Mouse (Mus musculus) heart, adult 18-20 months (tissue): ENCODE measurements around the gene Gm28047. TPM values are rescaled to one million over a fixed set of nuclear protein-coding genes. Genes with fewer than 3 reads are reported as not detected.

Experiments used
- DNase-seq, 2 experiments: peaks; one replicate each; pipeline ENCODE4 v3.0.0; 2021 to 2022; ENCODE audit warnings: mixed read lengths in 1 of 2
- total RNA-seq, 2 experiments: library from RNA; stranded (reverse); gene quantifications; 2 replicates each; pipeline ENCODE4 v1.2.3; 2021

Gene Gm28047
- total RNA-seq, 2 experiments from 2014 or later, result 2.5 TPM; not detected in 1

DNA sequence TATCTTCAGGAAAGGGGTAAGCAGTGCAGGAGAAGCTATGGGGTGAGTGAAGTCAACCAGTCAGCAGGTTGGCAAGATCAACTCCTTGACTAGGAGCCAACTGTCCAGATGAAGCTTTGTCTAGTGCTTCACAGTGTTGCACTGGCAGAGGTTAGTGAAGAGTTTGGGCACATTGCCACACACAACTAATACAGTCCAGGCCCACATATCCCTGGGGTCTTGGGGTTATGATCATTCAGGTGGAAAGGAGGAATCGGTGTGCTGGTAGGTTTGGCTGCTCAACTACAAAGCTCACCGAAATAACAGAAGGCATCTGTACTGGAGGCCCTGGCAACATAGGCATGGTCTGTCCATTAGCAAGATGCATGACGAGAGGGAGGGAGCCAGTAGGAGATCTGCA, 77.4 kb downstream of the Gm28047 start:
- DNase-seq, result peak; percentile 59 to 68

DNA sequence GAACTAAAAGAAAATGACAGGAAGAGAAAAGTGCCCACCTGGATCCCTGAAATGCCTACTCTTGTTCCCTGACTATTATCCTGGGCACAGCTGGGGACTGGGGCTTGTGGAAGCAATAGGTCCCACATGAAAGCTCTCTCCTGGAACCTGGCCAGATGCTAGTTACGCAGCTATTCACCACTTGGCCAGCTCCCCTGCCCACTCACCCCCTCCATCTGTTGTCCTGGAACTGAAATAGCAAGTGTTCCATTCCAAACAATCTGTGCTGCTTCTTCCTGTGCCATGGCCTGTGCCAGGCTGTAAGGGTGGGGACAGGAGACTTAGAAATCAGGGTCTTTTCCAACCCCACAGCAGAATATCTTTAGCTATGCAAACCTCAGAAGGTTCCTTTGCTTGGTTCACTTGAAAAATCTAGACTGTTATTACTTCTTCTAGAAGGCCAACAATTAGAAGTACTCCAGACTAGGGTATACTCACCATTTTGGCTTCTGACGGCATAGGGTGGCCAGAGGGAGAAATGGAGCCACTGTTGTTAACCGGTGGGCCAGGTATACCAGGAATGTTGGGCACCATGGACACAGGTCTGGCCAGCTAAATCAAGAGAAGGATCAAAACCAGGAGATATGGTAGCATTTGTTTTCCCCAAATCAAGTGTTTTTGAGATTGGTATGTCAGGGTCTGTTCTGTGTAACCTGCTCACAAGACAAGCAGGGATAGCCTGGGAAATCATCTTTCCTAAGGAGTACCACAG, 78.0 kb downstream of the Gm28047 start:
- DNase-seq, result peak; percentile 81 to 82

DNA sequence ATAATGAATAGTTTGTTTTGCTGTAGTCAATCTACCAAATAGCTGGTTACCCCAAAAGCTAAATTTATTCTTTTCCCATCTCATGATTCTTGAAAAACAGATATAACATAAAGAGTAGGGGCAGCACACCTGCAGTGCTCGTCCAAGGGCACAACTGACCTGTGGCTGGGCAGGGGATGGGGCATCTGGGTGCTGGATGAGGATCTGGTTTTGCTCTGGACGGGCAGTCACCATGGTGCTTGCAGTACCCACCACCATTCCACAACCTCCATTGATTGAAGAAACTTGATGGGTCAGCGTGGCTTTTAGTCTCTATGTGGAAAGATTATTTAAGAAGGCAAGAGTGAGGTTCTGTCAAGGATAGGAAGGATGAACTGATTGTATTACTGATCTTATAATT, 78.6 kb downstream of the Gm28047 start:
- DNase-seq, result no peak

DNA sequence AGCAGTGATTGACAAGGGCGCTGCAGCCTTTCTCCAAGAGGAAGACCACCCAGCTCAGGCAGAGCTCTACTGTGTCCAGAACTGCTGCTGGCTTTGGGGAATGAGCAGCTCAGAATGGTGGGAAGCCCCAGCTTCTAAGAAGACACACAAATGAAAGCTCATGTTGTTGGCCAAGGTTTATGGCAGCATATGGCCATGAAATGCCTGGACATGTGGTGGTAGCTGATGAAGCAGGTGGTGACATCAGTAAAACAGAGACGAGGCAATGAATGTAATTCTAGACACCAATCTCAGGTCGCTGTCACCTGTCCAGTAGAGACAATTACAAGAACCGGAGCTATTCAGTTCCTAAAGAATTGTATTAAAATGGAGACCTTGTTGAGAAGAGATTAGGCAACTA, 80.1 kb downstream of the Gm28047 start:
- no peak for DNase-seq

DNA sequence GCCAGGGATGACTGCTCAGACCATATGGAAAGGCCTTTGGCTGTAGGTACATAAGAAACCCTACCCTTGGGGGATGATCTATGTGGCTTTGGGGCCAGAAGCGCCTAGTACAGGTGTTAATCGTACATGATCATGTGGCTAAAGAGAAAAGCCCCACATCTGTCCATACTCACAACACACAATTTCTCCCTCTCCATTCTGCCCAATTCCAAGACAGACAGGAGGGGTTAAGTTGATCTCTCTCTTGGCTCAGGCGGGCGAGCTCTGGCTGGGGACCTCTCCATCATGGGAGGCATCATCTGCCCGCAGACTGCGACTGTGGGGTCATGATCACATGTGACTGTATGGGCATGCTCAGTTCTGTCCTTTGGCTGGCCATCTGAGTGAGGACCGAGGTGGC, 90.9 kb downstream of the Gm28047 start:
- DNase-seq, result no peak

DNA sequence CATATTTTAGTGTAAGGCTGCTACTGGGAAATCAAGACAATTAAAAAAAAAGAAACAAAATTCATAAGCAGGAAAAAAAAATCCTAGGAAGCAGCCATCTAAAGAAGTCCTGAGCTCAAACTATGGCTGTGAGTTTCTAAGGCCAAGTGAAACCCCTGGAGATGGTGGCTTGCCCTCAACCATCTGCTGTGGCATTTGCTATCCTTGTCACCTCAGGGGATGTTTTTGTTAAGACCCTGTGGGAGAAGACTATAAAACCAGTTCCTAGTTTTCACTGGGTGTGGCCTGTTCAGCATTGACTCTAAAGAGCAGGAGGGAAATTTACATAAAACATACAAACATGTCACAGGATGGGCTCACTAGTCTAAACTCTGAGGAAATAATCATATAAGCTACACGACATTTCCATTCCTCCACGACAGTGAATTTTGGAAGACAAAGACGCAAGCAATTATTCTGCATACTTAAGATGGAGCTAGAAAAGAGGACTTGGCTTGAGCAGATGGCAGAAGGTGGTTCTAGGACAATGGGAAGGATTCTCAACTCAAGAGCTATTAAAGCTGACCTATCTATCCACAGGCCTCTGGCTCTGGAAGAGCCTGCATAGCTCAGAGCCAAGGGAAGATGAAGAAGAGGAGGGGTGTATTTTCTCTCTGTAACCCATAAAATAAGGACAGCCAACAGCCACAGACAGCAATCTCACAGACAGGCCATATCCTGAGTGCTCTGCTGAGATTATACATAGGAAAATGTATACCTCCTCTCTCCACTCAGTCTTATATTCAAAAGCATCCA, 92.6 kb downstream of the Gm28047 start:
- DNase-seq, result no peak

DNA sequence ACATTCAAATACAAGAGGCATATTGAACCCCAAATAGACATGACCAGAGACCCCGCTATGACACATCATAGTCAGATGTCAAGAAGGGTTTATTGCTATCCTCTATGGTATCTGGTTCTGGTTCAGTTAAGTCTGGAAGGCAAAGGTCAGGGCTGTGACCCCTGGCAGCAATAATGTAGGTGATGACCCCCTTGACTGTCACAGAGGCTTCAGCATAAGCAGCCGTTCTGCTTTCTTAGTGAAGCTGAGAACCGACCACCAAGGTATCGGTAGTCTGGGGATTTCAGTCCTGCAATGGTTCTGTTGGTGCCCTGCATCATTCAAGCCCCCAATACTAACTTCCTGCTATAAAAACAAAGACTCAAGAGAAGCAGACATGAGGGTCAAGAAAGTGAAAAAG, 93.3 kb downstream of the Gm28047 start:
- no peak for DNase-seq

DNA sequence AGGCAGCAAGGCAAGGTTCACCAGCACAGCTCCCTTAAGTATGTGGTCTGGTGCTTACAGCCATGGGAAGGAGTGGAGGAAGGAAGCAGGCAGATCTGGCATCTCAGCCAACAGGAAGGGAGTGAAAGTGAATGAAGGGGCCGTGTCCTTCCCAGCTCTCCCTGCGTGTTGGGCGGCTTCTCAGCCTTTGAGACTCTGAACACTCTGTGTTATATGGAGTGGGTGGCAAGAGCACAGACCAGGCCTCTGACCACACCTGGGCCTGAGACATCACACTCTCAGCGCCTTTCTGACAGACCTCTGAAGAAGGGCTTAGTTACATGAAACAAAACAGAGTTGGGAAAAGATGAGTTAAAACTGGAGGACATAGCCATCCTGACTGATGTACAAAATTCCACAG, 94.3 kb downstream of the Gm28047 start:
- no peak for DNase-seq

DNA sequence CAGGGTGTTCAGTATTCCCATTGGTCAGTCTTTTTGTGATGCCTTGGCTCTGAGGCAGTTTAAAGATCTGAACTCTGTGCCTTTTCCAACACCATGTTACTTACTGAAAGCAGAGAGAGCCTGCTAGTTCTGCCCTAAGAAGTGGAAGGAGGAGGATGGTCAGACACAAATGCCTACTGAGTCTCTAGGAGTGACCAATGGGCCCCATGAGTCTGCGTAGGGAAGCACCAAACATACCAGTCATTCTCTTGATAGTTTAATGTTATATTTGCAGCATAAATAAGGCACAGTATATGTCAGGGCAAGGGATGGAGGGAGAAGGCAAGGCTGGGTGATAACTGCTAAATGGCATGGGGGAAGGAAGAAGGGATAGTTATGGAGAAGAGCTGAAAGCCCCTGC, 96.5 kb downstream of the Gm28047 start:
- no peak for DNase-seq

DNA sequence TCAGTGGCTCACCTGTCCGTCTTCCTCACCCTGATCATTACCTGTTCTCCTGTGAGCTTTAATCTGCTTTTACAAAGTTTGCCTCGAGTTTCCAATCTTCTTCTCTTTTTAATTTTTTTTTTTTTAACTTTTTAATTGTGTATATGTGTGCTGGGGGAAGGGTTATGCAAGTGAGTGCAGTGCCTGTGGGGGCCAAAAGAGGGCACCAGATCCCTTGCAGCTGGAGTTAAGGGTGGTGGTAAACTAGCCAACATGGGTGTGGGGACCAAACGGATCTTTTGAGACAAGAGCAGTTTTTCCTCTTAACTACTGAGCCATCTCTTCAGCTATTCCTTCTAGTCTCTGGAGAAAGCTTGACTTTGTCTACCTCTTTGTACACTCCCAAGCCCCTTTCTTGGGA, 96.9 kb downstream of the Gm28047 start:
- DNase-seq, result no peak

DNA sequence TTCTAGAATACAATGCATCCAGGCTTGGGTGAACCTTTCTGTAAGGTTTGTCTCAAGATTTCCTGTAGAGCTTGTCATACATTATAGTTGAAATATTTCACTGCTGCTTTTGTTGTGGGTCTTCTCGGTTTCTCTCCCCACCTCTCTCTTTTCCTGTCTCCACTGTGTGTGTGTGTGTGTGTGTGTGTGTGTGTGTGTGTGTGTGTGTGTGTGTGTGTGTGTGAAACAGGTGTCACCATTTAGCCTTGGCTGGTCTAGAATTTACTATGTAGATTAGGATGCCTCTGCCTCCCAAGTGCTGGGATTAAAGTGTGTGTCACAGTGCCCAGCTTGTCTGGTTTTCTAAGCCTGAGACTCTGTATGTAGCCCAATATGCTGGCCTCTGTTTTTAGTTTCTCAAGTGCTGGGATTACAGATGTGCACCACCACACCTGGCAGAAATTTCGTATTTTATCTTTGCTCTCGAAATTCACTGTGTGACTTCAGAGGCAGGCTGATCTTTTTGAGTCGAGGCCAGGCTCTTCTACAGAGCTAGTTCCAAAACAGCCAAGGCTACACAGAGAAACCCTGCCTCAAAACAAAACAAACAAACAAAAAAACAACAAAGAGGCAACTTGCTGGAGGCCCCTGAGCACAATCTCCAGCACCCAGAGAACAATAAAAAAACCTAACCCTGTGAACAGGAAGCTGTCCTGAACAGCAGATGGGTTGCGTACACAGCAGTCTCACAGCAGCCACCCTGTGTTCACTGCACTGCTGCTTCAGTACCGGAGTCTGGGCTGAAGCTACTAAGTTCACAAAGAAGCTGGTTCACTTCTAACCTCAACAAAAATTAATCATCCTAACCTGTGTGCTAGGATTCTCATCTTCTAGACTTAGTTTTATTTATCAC, 98.5 kb downstream of the Gm28047 start:
- no peak for DNase-seq

DNA sequence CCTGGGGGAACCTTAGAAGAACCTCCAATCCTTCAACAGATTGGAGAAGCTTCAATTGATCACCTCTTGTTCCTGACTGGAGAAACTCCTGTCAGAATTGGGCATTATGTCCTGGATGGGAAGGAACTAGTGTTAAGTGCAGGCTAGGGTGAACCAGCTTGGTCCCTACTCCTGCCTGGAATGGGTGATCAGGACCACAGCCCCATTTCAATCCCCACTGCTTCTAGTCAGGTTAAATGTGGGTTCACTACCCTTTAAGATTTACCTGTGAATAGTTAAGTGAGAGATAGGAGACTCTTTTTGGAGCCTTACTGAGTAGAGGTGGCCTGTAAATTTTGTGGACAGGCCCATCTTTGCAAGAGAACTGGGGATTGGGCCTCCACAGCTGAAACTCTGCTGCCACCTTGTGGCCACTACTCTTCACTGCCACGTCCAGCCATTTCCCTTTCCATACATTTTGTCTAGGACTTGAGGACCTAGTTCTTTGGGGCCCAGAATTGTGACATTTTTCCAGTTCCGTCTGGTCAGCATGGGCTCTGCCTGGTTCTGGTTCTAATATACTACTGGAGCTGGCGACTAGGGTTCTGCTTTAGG, 99.9 kb downstream of the Gm28047 start, which contains the start of gene Npff:
TSS of gene Npff (minus strand) at position 51 of the 594 bp plus-strand sequence.
- DNase-seq, result peak; percentile 66 to 84

DNA sequence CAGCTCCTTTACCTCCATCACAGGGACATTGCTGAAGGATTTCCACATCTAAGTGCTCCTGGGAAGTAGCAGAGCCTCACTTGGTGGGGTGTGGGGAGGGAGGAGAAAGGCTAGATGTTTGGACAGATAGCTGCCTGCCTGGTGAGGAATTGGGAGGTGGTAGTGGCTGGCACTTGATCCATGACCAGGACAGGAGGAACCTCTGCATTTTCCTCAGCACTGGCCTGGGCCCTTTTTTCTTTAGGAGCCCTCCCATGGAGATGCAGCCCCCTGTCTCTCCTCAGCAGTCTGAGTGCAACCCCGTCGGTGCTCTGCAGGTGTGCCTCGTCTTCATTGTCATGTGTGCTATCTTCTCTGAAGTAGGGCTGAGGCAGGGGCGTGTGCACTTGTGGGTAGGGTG, 103.4 kb downstream of the Gm28047 start:
- no peak for DNase-seq

DNA sequence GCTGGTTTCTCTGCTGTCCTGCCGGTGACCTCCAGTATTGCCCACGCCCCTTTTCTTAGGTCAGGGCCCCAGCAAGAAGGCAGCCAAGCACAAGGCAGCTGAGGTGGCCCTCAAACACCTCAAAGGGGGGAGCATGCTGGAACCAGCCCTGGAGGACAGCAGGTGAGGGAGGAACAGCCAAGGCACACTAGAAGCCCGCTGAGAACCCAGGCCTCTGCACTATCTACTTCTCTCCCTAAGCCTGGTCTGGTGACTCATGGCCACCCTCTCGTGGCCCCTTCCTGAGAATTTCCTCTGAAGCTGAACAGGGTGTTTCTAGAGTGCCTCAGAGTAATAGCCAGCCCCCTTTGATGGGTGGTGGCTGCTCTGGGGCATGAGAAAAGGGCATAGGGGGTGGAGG, 104.5 kb downstream of the Gm28047 start:
- no peak for DNase-seq

DNA sequence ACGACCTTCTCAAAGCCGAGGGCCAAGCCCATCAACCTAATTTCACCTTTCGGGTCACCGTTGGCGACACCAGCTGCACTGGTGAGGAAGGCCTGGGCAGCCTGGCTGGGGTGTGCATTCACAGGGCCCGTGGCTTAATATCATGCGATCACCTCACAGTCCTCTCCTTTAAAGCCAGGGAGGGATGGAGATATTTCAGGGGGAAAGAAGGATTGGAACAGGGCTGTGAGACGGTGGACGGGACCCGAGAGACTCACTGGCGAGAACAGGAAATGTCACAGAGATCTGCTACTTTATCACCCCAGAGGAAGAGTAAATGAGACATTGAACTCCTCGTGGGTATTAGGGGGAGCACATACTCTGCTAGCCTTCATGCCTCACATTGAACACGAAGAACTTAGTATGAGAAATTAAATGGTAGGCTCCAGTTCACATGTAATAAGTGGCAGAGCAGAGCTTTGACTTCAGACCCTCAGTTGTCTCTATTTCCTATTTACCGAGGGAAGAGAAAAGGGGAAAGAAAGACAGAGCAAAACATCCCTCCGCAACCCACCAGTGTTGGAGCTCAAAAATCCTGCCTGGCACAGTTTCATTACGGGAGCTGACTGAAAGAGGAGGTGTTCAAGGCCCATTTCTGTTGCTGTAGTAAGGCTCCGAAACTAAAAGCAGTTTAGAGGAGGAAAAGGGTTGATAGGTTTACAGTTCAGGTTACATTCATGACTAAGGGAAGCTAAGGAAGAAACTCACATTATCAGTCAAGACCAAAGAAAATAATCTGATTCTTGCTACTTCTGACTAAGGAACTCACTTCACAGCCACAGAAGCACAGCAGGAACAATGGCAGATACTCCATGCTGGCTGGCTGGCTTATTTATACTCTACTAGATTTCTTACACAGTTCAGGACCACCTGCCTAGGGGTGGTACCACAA, 105.4 kb downstream of the Gm28047 start:
- no peak for DNase-seq

DNA sequence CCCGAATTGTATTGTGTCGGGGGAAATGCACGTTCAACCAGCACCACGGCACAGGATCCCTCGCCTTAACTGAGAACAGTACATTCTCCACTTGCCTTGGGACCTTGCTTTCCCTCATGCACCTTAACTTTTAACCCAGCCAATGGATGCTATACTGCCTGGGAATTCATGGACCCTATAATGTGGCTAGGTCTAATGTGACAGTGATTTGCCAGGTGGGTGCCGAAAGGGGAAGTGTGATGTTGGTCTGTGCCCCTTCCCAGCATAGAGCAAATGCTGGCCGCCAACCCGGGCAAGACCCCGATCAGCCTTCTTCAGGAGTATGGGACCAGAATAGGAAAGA, 106.0 kb downstream of the Gm28047 start:
- DNase-seq, result no peak

DNA sequence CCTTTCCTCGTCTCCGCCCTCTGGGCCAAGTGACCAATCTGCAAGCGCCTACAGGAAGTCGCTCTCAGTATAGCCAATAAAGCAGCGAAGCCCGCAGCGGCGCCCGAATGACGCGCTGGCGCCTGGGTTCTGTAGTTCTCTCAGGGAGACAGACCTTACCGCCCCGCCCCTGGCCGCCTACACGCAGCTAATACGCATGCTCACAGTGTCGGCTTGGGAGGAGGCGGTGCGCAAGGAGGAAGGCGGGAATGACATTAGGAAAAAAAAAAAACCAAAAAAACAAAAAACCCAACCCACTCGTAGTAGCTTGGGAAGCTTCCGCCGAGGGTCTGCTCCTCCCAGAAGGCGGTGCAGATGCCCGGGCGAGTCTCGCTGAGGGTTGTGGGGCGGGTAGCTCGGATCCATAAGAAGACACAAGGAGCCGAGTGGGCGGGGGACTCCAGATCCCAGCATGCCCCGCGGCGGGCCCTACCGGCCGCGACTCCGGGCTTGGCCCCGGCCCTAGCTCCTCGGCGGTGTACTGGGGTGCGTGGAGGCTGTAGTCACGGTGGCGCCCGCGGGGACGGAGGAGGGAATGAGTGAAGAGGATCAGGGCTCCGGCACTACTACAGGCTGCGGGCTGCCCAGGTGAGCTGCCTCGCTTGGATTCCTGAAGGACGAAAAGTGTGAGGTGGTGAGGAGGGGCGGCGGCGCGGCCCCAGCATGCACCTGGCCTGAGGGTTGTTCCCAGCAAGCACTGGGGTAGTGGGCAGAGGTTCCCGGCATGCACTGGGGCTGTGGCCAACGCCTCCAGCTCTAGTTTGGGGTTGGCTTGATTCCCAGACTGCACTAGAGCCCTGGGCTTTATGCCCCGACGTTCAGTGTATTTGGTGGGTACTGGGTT, 106.7 kb downstream of the Gm28047 start, which contains the start of gene Tarbp2:
TSS of gene Tarbp2 (plus strand) at position 217 of the 883 bp plus-strand sequence.
- peak; percentile 100 for DNase-seq

DNA sequence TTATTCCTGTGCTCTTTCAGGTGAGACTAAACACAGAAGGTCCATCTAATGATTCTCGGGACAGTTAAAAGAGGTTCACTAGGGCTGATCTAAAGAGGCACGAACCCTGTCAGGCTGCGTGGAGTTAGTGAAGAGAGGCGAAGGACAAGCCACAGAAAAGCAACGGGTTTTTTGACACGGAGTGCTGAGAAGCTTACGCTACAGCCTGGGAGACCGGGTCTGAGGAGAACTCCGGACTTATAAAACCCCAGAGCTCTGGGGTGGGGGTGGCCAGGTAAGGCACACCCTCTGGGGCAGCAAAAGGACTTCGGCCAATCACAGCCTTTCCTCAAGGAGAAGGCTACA, 107.3 kb downstream of the Gm28047 start:
- no peak for DNase-seq

DNA sequence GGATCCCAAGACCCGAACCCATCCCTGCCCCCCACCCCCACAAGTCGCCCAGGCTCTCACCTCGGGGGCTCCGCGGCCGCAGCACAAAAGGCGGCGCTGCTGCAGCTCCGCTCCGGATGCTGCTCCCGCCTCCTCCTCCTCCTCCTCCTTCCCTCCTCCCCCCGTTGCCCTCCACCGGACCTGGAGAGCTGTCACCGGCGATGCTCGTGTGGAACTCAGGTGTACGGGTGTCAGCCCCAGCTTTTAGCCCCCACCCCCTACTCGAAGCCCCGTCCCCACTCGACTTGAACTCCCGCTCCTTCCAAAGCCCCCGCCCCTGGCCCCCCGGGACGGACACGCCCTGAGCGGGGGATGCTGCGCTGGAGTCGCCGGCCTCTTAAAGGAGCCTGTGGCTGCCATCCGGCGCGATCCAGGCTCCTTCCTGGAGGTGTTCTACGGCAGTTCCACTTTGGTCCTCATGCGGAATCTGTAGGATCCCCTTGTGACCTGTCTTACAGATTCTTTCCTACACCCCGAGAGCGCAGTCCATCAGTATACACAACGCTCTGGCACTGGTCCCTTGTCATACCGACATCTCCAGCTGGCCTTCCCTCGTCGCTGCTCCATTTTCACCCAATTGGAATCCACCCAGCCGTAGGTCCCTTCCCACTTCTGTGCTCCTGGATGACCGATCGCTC, 108.0 kb downstream of the Gm28047 start, which contains the start of gene Map3k12:
TSS of gene Map3k12 (minus strand) at position 337 of the 677 bp plus-strand sequence.
- DNase-seq, result peak; percentile 80 to 85
